ENCODE assay signal across 14 mouse cellular contexts in the genomic region with DNA sequence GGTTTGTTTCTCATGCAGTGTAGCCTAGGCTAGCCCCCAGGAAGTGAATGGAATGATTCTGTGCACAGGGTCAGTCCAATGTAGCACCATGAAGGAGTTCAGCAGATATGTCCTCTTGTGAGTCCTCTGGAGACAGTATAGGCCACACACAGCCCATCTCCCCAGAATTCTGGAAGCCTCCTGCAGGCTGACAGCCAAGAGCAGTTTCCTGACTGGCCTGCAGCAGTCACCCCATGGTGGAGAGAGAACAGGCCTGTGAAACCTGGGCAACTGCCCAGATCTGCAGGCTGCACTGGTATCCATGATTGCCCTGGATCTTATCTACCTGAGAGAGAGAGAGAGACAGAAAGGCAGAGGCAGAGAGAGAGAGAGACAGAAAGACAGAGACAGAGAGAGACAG. TPM values are rescaled to one million over a fixed set of nuclear protein-coding genes. Genes with fewer than 3 reads are reported as not detected.
DNase-seq lines count a peak whose midpoint lies in the region; ATAC-seq and TF ChIP-seq lines count a peak whose summit lies in the region.
"Had no signal": no experiment of that assay in that cellular context is flagged by ENCODE, and none has a peak within 500 bp of the region (broad histone marks: within the 10 kb centered on the region; RNA-seq: fewer than 3 reads in every experiment).

No protein-coding gene starts in this region.

- TF ChIP-seq CTCF in gastrocnemius, adult 2 months (IDR thresholded peaks at IDR 0.05) = no peak

- H3K4me3 ChIP-seq in gastrocnemius, adult 2 months = no peak overlapping the region
- no peak overlapping the region for H3K4me3 ChIP-seq in lung, embryonic 15.5 days
- H3K4me3 ChIP-seq: midbrain, embryonic 13.5 days; neural tube, embryonic 15.5 days had no signal

- no peaks in the 10 kb centered on the region for H3K9me3 ChIP-seq in lung, embryonic 15.5 days
- H3K9me3 ChIP-seq: midbrain, embryonic 13.5 days; neural tube, embryonic 15.5 days had no signal

- no peaks in the 10 kb centered on the region for H3K27me3 ChIP-seq in lung, embryonic 15.5 days
- H3K27me3 ChIP-seq: midbrain, embryonic 13.5 days; neural tube, embryonic 15.5 days had no signal

- ATAC-seq in lung, embryonic 15.5 days (ENCODE audit: borderline replicate concordance, extremely low read depth, low FRiP score, low TSS enrichment) = peak; percentile 74
- ATAC-seq: midbrain, embryonic 13.5 days had no signal

- intact Hi-C loops in gastrocnemius, adult 2 months (cut with DNase I) = no loop called here

- no peak overlapping the region for H3K4me2 ChIP-seq in lung, embryonic 15.5 days
- H3K4me2 ChIP-seq: midbrain, embryonic 13.5 days; neural tube, embryonic 15.5 days had no signal

- DNase-seq in gastrocnemius, adult 2 months = peak; percentile 61
- no peak for DNase-seq in gastrocnemius, postnatal 4 days (ENCODE audit: low spot score in 2 of 2)
- DNase-seq in lung, postnatal 14 days = no peak
- peak; percentile 78 for DNase-seq in cerebellum, adult 9-11 months
- DNase-seq in lung, postnatal 10 days = peak; percentile 71
- no peak for DNase-seq in thymus, postnatal 4 days
- no peak for DNase-seq in thymus, adult 18-20 months
- DNase-seq: B cell, adult 2 months; embryo, embryonic 11 days; kidney, adult 2 months; liver had no signal

- no peaks in the 10 kb centered on the region for H3K36me3 ChIP-seq in lung, embryonic 15.5 days
- H3K36me3 ChIP-seq: midbrain, embryonic 13.5 days; neural tube, embryonic 15.5 days had no signal

- peaks cover 34% of the 10 kb centered on the region for H3K4me1 ChIP-seq in lung, embryonic 15.5 days
- H3K4me1 ChIP-seq: midbrain, embryonic 13.5 days; neural tube, embryonic 15.5 days had no signal

- H3K27ac ChIP-seq in gastrocnemius, adult 2 months = no peak overlapping the region
- H3K27ac ChIP-seq in lung, embryonic 15.5 days = peak overlapping the region; percentile 78
- H3K27ac ChIP-seq: midbrain, embryonic 13.5 days; neural tube, embryonic 15.5 days had no signal

- no peak overlapping the region for H3K9ac ChIP-seq in lung, embryonic 15.5 days
- H3K9ac ChIP-seq: midbrain, embryonic 13.5 days; neural tube, embryonic 15.5 days had no signal

RNA-seq across cellular contexts. Expression of gene P2ry2, which starts 18.1 kb away (rescaled TPM):
- 10 to 100 TPM; 29.5 to 41.7 TPM for total RNA-seq in gastrocnemius, adult 2 months (2021)
- 10 to 100 TPM; 30.8 to 33.2 TPM for total RNA-seq in gastrocnemius, postnatal 4 days (2021)
- 3.9 and 4.9 TPM in 2 replicates for polyA plus RNA-seq in lung, embryonic 15.5 days (2015; fragmentation: Nextera tagmentation; extraction: Ambion mirVana)

RNA-seq across cellular contexts. Expression of gene P2ry6, which starts 56.3 kb away (rescaled TPM):
- 1 to 10 TPM in 1 of 2 experiments, under 1 TPM in 1; 0.82 to 1.4 TPM for total RNA-seq in gastrocnemius, adult 2 months (2021)
- total RNA-seq in gastrocnemius, postnatal 4 days (2021) = 1 to 10 TPM; 5.8 to 7.4 TPM
- 9.6 and 9.9 TPM in 2 replicates for polyA plus RNA-seq in lung, embryonic 15.5 days (2015; fragmentation: Nextera tagmentation; extraction: Ambion mirVana)

Comparison
In these comparisons a context has a peak if more than half of its experiments do, and no peak if none do; other contexts are left out.
1. DNase-seq: peak in gastrocnemius, adult 2 months (single experiment), cerebellum, adult 9-11 months (single experiment) and lung, postnatal 10 days (single experiment); none in gastrocnemius, postnatal 4 days (0 of 2), lung, postnatal 14 days (single experiment), thymus, postnatal 4 days (single experiment) and thymus, adult 18-20 months (0 of 2).